In the genomic region with DNA sequence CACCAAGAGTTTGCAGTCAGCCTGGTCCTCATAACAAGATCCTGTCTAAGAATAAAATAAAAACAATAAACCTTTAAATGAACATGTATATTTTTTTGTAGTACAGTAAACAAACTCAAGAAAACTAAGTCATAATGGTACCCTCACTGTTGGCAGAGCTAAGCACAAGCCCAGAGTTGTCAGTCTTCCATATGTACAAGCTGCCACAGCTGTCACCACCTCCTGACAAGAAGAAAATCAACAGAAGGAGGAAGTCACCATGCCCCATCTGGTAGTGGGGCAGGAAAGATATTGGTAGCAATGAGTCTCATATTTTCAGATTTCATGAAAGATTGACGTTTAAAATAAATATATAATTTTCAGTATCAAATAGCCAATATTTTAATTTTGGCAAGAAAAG, we compare ENCODE assay signal across 26 mouse cellular contexts.
"Had no signal": no experiment of that assay in that cellular context is flagged by ENCODE, and none has a peak within 500 bp of the region (broad histone marks: within the 10 kb centered on the region; RNA-seq: fewer than 3 reads in every experiment).

No protein-coding gene starts in this region.

- H3K4me1 ChIP-seq: heart, embryonic 10.5 days; heart, embryonic 12.5 days; hindbrain, embryonic 10.5 days; hindbrain, embryonic 12.5 days; intestine, embryonic 15.5 days; limb, embryonic 10.5 days; limb, embryonic 12.5 days; liver, embryonic 13.5 days; liver, embryonic 15.5 days had no signal

- H3K9me3 ChIP-seq: heart, embryonic 10.5 days; heart, embryonic 12.5 days; hindbrain, embryonic 10.5 days; hindbrain, embryonic 12.5 days; intestine, embryonic 15.5 days; limb, embryonic 10.5 days; limb, embryonic 12.5 days; liver, embryonic 13.5 days; liver, embryonic 15.5 days had no signal

- DNase-seq: gastrocnemius, postnatal 10 days; gastrocnemius, postnatal 25 days; heart, adult 18-20 months; heart, postnatal 10 days; heart, postnatal 4 days; kidney, adult 8-10 months; kidney, postnatal 10 days; kidney, postnatal 4 days; liver; liver, embryonic 13.5 days; liver, postnatal 0 days had no signal

- H3K9ac ChIP-seq: heart, embryonic 12.5 days; hindbrain, embryonic 12.5 days; hindbrain, embryonic 14.5 days; intestine, embryonic 15.5 days; limb, embryonic 12.5 days; liver, embryonic 13.5 days; liver, embryonic 15.5 days; liver, postnatal 0 days had no signal

- H3K4me2 ChIP-seq: heart, embryonic 12.5 days; hindbrain, embryonic 12.5 days; hindbrain, embryonic 14.5 days; intestine, embryonic 15.5 days; limb, embryonic 12.5 days; liver, embryonic 11.5 days; liver, embryonic 13.5 days; liver, embryonic 15.5 days had no signal

- ATAC-seq: hindbrain, embryonic 16.5 days; inflammation-experienced regulatory T-cells, adult 6 months; intestine, embryonic 15.5 days; intestine, postnatal 0 days; liver, postnatal 0 days had no signal

- H3K36me3 ChIP-seq: heart, embryonic 10.5 days; heart, embryonic 12.5 days; hindbrain, embryonic 10.5 days; hindbrain, embryonic 12.5 days; intestine, embryonic 15.5 days; limb, embryonic 10.5 days; limb, embryonic 12.5 days; liver, embryonic 13.5 days; liver, embryonic 15.5 days had no signal

- H3K27me3 ChIP-seq: heart, embryonic 12.5 days; hindbrain, embryonic 12.5 days; intestine, embryonic 15.5 days; limb, embryonic 12.5 days; liver, embryonic 13.5 days; liver, embryonic 15.5 days had no signal

- H3K27ac ChIP-seq: heart, embryonic 10.5 days; hindbrain, embryonic 10.5 days; hindbrain, embryonic 12.5 days; hindbrain, embryonic 14.5 days; intestine, embryonic 15.5 days; layer of hippocampus, adult 2 months; left cerebral cortex, adult 2 months; limb, embryonic 10.5 days; limb, embryonic 12.5 days; liver, embryonic 13.5 days; liver, embryonic 15.5 days had no signal

- H3K4me3 ChIP-seq: heart, embryonic 10.5 days; heart, embryonic 12.5 days; hindbrain, embryonic 10.5 days; hindbrain, embryonic 12.5 days; intestine, embryonic 15.5 days; layer of hippocampus, adult 2 months; left cerebral cortex, adult 2 months; limb, embryonic 10.5 days; limb, embryonic 12.5 days; liver, embryonic 13.5 days; liver, embryonic 15.5 days had no signal
